Mouse (Mus musculus): Measurements from ENCODE around the gene Rpap3. TPM values are rescaled to one million over a fixed set of nuclear protein-coding genes. Genes with fewer than 3 reads are reported as not detected.

The Rpap3 gene
- polyA plus RNA-seq, 1 experiment = 6.9 TPM

DNA sequence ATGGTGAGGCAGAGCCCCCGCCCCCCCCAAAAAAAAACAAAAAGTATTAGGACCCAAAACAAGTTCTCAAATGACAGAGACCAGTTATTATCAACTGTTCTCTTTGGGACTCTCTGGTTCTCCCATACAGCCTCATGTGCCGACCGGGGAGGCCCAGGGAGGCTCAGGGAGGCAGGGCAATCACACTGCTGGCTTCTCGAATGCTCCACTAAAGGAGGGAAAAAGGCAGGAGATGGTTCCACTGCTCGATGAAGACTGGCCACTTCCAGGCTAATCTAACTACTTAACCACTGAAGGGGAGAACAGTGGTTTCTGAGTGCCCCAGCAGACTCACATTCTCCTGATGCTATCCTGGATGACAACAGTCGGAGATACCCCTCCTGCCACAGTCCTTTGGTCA is 6.9 kb upstream of the Rpap3 start:
- DNase-seq = no peak
- WGBS = 68% methylated on average over 6 of the region's 6 CpGs
- Histone ChIP-seq H3K27ac (ENCODE audit: insufficient read depth, low read depth, low read length) (no peak overlapping the region), H3K36me3 (ENCODE audit: control insufficient read depth, insufficient read depth, low read length) (no peaks in the 10 kb centered on the region), H3K4me1 (ENCODE audit: control insufficient read depth, insufficient read depth, low read length) (no peaks in the 10 kb centered on the region), H3K4me3 (ENCODE audit: insufficient read depth, low read depth, low read length) (no peak overlapping the region), H3K27me3 (replicated peaks; ENCODE audit: control insufficient read depth, insufficient read depth, low read length) (no peaks in the 10 kb centered on the region)
- TF ChIP-seq CTCF (conservative IDR thresholded peaks at IDR 0.05; ENCODE audit: insufficient read depth, insufficient read length, low read depth, low read length) (no peak), POLR2A (IDR thresholded peaks at IDR 0.05; ENCODE audit: low read depth, low read length) (no peak)

- no peaks in the 10 kb centered on the region for H3K36me3 ChIP-seq (ENCODE audit: control insufficient read depth, insufficient read depth, low read length)
- TF ChIP-seq CTCF (conservative IDR thresholded peaks at IDR 0.05; ENCODE audit: insufficient read depth, insufficient read length, low read depth, low read length) = no peak
- TF ChIP-seq POLR2A (IDR thresholded peaks at IDR 0.05; ENCODE audit: low read depth, low read length) = no peak
- 73% methylated on average over 6 of the region's 6 CpGs for WGBS
- no peak overlapping the region for H3K4me3 ChIP-seq (ENCODE audit: insufficient read depth, low read depth, low read length)
- no peaks in the 10 kb centered on the region for H3K27me3 ChIP-seq (replicated peaks; ENCODE audit: control insufficient read depth, insufficient read depth, low read length)
- no peak overlapping the region for H3K27ac ChIP-seq (ENCODE audit: insufficient read depth, low read depth, low read length)
- no peaks in the 10 kb centered on the region for H3K4me1 ChIP-seq (ENCODE audit: control insufficient read depth, insufficient read depth, low read length)
- DNase-seq = no peak
Measured at GRCm38 (mm10) chr15:97710906-97711305, 5.3 kb upstream of the Rpap3 start.

DNA sequence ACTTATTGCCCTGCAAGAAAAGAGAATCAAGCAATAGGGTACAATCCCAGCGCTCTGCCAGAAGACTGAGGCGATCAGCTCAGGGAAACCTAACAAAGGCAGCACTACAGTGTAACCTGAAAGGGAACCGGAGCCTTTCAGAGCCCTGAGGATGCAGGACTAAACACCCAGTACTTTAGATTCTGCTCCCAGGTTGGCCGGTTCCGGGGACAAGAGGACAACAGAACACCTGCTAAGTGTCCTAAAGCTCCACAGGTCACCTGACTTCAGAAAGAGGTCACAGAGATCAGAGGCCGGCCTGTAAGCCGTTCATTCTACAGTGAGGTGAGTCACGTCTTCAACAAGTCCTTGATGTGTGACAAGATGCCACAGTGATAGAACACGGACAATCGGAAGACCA is 9.0 kb downstream of the Rpap3 start:
- no peak for TF ChIP-seq POLR2A (IDR thresholded peaks at IDR 0.05; ENCODE audit: low read depth, low read length)
- no peak for TF ChIP-seq CTCF (conservative IDR thresholded peaks at IDR 0.05; ENCODE audit: insufficient read depth, insufficient read length, low read depth, low read length)
- no peak for DNase-seq
- Histone ChIP-seq H3K4me1 (ENCODE audit: control insufficient read depth, insufficient read depth, low read length) (no peaks in the 10 kb centered on the region), H3K36me3 (ENCODE audit: control insufficient read depth, insufficient read depth, low read length) (no peaks in the 10 kb centered on the region; the same call in 1 of the 2 replicates), H3K27ac (ENCODE audit: insufficient read depth, low read depth, low read length) (no peak overlapping the region), H3K4me3 (ENCODE audit: insufficient read depth, low read depth, low read length) (no peak overlapping the region), H3K27me3 (replicated peaks; ENCODE audit: control insufficient read depth, insufficient read depth, low read length) (no peaks in the 10 kb centered on the region)
- 81% methylated on average over 10 of the region's 10 CpGs for WGBS

DNA sequence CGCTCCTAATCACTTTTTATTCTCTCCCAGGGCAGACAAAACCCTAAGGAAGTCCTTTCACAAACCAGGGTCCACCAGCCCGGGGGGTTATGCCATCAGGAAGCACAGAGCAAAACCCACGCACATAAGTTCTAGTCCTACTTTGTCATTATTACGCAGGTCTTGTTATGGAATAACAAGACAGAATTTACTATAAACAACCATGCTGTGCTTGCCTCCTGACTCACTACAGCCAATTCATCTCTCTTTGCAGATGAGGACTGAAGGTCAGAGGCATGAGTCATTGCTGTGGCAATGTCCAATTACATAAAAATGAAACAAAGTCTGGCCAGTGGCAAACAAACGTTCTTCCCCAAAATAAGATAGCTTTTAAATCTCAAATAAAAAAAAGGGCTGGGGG is 12.2 kb downstream of the Rpap3 start:
- no peak overlapping the region for H3K4me3 ChIP-seq (ENCODE audit: insufficient read depth, low read depth, low read length)

DNA sequence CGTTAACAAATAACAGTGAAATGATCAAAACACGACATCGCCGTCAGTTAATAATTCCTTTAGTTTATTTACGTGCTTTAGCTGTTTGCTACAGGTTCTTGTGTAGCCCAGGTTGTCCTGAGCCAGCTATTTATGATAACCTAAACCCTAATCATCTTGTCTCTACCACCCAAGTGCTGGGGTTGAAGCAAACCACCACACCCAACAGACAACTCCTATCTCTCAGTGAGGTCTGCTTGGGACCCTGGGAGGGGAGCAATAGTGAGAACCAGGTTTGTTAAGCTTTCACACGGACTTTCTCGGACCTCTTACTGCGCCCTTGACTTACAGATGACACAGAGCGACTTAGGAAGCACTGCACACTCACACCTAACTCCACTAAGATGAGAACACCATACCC is 21.5 kb downstream of the Rpap3 start:
- Histone ChIP-seq H3K36me3 (ENCODE audit: control insufficient read depth, insufficient read depth, low read length) (peaks cover 3% of the 10 kb centered on the region), H3K4me3 (ENCODE audit: insufficient read depth, low read depth, low read length) (no peak overlapping the region), H3K27ac (ENCODE audit: insufficient read depth, low read depth, low read length) (peak overlapping the region; percentile 27; the same call in 1 of the 2 replicates), H3K4me1 (ENCODE audit: control insufficient read depth, insufficient read depth, low read length) (peaks cover 13% of the 10 kb centered on the region), H3K27me3 (replicated peaks; ENCODE audit: control insufficient read depth, insufficient read depth, low read length) (no peaks in the 10 kb centered on the region)
- 83% methylated on average over 9 of the region's 9 CpGs for WGBS
- no peak for DNase-seq
- no peak for TF ChIP-seq CTCF (conservative IDR thresholded peaks at IDR 0.05; ENCODE audit: insufficient read depth, insufficient read length, low read depth, low read length)
- TF ChIP-seq POLR2A (IDR thresholded peaks at IDR 0.05; ENCODE audit: low read depth, low read length) = no peak

More for the DNA sequence above, 12.2 kb downstream of the Rpap3 start:
- Histone ChIP-seq H3K27ac (ENCODE audit: insufficient read depth, low read depth, low read length) (no peak overlapping the region), H3K36me3 (ENCODE audit: control insufficient read depth, insufficient read depth, low read length) (peaks cover 2% of the 10 kb centered on the region; the same call in 1 of the 2 replicates), H3K27me3 (replicated peaks; ENCODE audit: control insufficient read depth, insufficient read depth, low read length) (no peaks in the 10 kb centered on the region), H3K4me1 (ENCODE audit: control insufficient read depth, insufficient read depth, low read length) (no peaks in the 10 kb centered on the region)
- TF ChIP-seq CTCF (conservative IDR thresholded peaks at IDR 0.05; ENCODE audit: insufficient read depth, insufficient read length, low read depth, low read length) = no peak
- 81% methylated on average over 5 of the region's 5 CpGs for WGBS
- DNase-seq = no peak

DNA sequence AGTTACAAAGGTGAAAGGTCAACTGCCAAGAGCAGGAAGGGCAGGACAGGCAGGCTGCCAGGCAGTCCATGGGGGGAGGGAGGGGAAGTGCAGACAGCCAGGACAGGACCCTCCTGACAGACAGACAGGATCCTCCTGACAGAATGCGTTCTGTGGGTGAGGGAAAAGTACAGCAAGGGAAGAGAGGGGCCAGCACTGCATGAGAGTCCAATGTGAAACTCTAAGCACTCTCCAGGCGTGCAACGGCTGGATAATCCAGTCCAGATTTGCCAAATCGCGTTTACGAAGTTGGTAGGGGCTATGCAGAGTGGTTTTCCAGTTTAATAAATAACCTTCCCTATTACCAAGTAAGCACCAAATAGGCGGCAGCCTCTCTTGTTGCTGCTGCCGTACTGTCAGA is 23.6 kb downstream of the Rpap3 start:
- Histone ChIP-seq H3K27me3 (replicated peaks; ENCODE audit: control insufficient read depth, insufficient read depth, low read length) (no peaks in the 10 kb centered on the region), H3K4me1 (ENCODE audit: control insufficient read depth, insufficient read depth, low read length) (peaks cover 13% of the 10 kb centered on the region), H3K4me3 (ENCODE audit: insufficient read depth, low read depth, low read length) (peak overlapping the region; percentile 30; the same call in 1 of the 2 replicates), H3K27ac (ENCODE audit: insufficient read depth, low read depth, low read length) (peak overlapping the region; percentile 57), H3K36me3 (ENCODE audit: control insufficient read depth, insufficient read depth, low read length) (peaks cover 3% of the 10 kb centered on the region)
- peak; percentile 84 for DNase-seq
- TF ChIP-seq POLR2A (IDR thresholded peaks at IDR 0.05; ENCODE audit: low read depth, low read length) = no peak
- no peak for TF ChIP-seq CTCF (conservative IDR thresholded peaks at IDR 0.05; ENCODE audit: insufficient read depth, insufficient read length, low read depth, low read length)
- WGBS = 28% methylated on average over 8 of the region's 8 CpGs

GRCm38 (mm10) chr15:97679991-97680681 is 25.5 kb downstream of the Rpap3 start:
- DNase-seq = peak; percentile 37
- no peak for TF ChIP-seq POLR2A (IDR thresholded peaks at IDR 0.05; ENCODE audit: low read depth, low read length)
- no peak overlapping the region for H3K27ac ChIP-seq (ENCODE audit: insufficient read depth, low read depth, low read length)
- WGBS = 48% methylated on average over 18 of the region's 18 CpGs
- H3K4me3 ChIP-seq (ENCODE audit: insufficient read depth, low read depth, low read length) = no peak overlapping the region
- peaks cover 13% of the 10 kb centered on the region for H3K4me1 ChIP-seq (ENCODE audit: control insufficient read depth, insufficient read depth, low read length)
- peaks cover 4% of the 10 kb centered on the region for H3K36me3 ChIP-seq (ENCODE audit: control insufficient read depth, insufficient read depth, low read length)
- no peaks in the 10 kb centered on the region for H3K27me3 ChIP-seq (replicated peaks; ENCODE audit: control insufficient read depth, insufficient read depth, low read length)

Measured in kidney, adult 2 months (tissue).